Mouse (Mus musculus) liver, adult 2 months (tissue): ENCODE results near the gene Filip1l. TPM values are rescaled to one million over a fixed set of nuclear protein-coding genes. Genes with fewer than 3 reads are reported as not detected.
A peak's percentile ranks its signal among the peaks of the same experiment; 100 is the strongest.

ENCODE experiments used
- DNase-seq: peaks from one replicate; pipeline ENCODE4 v3.0.0-alpha.2; 2011; ENCODE audit warnings: low read depth, low spot score; ENCODE audit errors: extremely low read depth
- H3K27ac ChIP-seq: fragments of 200-500 bp; replicated peaks from 2 replicates; pipeline ENCODE4 v1.5.1; 2012; ENCODE audit warnings: low read depth, mild to moderate bottlenecking, control low read depth, inconsistent platforms, low read length; ENCODE audit not compliant: insufficient read depth
- H3K27me3 ChIP-seq: fragments of 200-500 bp; 2 replicates; pipeline ENCODE4 v1.6.1; 2012; ENCODE audit warnings: mild to moderate bottlenecking, moderate library complexity, low read length, inconsistent platforms; ENCODE audit not compliant: control insufficient read depth, insufficient read depth
- H3K36me3 ChIP-seq: fragments of 200-500 bp; 2 replicates; pipeline ENCODE4 v1.6.1; 2012; ENCODE audit warnings: low read length, inconsistent platforms; ENCODE audit not compliant: control insufficient read depth, insufficient read depth
- H3K4me1 ChIP-seq: fragments of 200-500 bp; 2 replicates; pipeline ENCODE4 v1.6.1; 2011; ENCODE audit warnings: low read length; ENCODE audit not compliant: control insufficient read depth, insufficient read depth
- H3K4me3 ChIP-seq: fragments of 200-500 bp; 2 replicates; pipeline ENCODE4 v1.5.1; 2011; ENCODE audit warnings: low read depth, mild to moderate bottlenecking, control low read depth, low read length, moderate library complexity; ENCODE audit not compliant: insufficient read depth
- H3K79me2 ChIP-seq: fragments of 200-500 bp; 2 replicates; pipeline ENCODE4 v1.6.1; 2012; ENCODE audit warnings: inconsistent platforms, mild to moderate bottlenecking, low read length, moderate library complexity; ENCODE audit not compliant: control insufficient read depth, insufficient read depth
- H3K9ac ChIP-seq: fragments of 200-500 bp; 2 replicates; pipeline ENCODE4 v1.6.1; 2012; ENCODE audit warnings: low read depth, mild to moderate bottlenecking, control low read depth, inconsistent platforms, low read length
- CTCF ChIP-seq: fragments of 200-500 bp; IDR thresholded peaks from 2 replicates; pipeline ENCODE4 v1.5.1; 2011; ENCODE audit warnings: low read depth, low read length, control low read depth
- POLR2A ChIP-seq: fragments of 200-500 bp; IDR thresholded peaks from 2 replicates; pipeline ENCODE4 v1.6.1; 2011; ENCODE audit warnings: low read length, control low read depth; ENCODE audit not compliant: insufficient read depth; ENCODE audit errors: extremely low read depth
- WGBS: fragments of 180-500 bp; shearing (Covaris S2); methylation state at CpG from one replicate; pipeline ENCODE4 v1.1.7; 2018; 5-methylcytosine and 5-hydroxymethylcytosine counted together
- polyA plus RNA-seq: library from polyadenylated mRNA; depleted of rRNA; stranded (reverse); fragments of >200 nt; gene quantifications from 2 replicates; pipeline ENCODE4 v1.2.3, GENCODE M21; 2012; rRNA removed
- total RNA-seq: library from RNA; depleted of rRNA; stranded (reverse); fragments of >200 nt; gene quantifications from 2 replicates; pipeline ENCODE4 v1.2.3, GENCODE M21; 2014; rRNA removed

Filip1l gene
- total RNA-seq (2.5 and 2.9 TPM in 2 replicates), polyA plus RNA-seq (0.41 and 0.82 TPM in 2 replicates)

DNA sequence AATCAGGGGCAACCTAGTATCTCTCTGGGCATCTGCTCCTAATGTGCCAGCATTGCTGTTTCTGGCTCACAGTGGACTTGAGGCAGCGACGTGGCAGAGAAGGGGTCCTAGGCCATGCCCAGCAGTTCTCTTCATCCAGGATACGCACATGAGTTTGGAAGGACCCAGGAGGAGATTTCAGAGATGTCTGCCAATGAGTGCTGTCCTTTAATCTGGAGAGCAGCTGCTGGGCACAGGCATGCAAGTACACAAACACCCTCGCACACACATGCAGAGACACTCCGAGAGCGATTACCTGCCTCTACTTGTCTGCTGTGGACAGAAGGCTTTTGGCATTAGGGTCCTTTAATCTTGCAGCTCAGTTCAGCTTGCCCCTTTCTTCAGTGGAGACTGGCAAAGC is at the start of gene Filip1l:
TSS of gene Filip1l (plus strand) at position 343 of the 400 bp plus-strand sequence.
- H3K27me3 ChIP-seq = no peaks in the 10 kb centered on the region
- no peak within 1 kb of the TSS for H3K4me3 ChIP-seq
- WGBS = 92% methylated on average over 6 of the region's 6 CpGs
- H3K4me1 ChIP-seq = no peaks in the 10 kb centered on the region
- TF ChIP-seq CTCF (no peak), POLR2A (no peak)
- no peak within 1 kb of the TSS for H3K27ac ChIP-seq
- H3K36me3 ChIP-seq = no peaks in the 10 kb centered on the region
- no peaks in the 10 kb centered on the region for H3K79me2 ChIP-seq
- H3K9ac ChIP-seq = no peak within 1 kb of the TSS
- no peak for DNase-seq

DNA sequence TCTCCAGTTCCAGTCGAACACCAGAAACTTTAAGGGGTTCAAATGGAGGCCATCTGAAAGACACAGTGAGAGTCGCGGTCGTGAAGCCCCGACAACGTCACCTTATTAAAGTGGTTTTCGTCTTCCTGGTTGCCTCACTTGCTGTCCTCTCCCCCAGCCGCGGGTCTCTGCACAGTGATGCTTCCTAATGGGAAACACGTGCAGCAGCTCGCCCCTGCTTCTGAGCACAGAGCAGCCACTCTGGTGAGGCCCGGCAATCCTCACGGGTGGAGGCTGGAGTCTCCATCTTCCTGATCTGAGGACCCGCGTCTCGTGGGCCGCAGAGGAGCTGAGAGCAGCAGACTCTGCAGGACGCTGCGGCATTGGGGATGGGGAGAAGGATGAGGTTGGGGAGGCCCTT is 49.2 kb upstream of the Filip1l start:
- H3K36me3 ChIP-seq = no peaks in the 10 kb centered on the region
- no peaks in the 10 kb centered on the region for H3K4me1 ChIP-seq
- H3K4me3 ChIP-seq = no peak overlapping the region
- WGBS = 85% methylated on average over 19 of the region's 19 CpGs
- H3K9ac ChIP-seq = no peak overlapping the region
- H3K79me2 ChIP-seq = no peaks in the 10 kb centered on the region
- TF ChIP-seq CTCF (no peak), POLR2A (no peak)
- no peak for DNase-seq
- H3K27me3 ChIP-seq = no peaks in the 10 kb centered on the region
- no peak overlapping the region for H3K27ac ChIP-seq

DNA sequence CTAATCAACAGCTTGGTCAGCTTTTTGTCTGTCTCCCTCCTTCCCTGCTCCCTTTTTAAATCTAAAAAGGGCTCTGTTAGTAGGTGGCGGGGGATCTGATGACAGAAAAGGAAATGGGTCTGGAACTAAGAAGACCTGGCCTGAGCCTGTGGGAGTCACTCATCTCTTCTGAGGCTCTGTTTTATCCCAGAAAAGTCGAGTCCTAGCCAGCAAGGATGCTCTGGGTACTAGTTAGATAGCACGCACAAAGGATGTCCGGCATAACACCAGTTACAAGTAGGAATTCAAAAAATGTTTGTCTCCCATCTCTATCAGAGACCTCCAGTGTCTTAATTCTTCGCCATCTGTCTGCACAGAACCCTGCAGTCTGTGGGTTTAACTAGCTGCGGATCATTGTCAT is 47.4 kb upstream of the Filip1l start:
- H3K36me3 ChIP-seq = no peaks in the 10 kb centered on the region
- 90% methylated on average over 6 of the region's 6 CpGs for WGBS
- DNase-seq = no peak
- H3K27ac ChIP-seq = no peak overlapping the region
- H3K27me3 ChIP-seq = no peaks in the 10 kb centered on the region
- H3K9ac ChIP-seq = no peak overlapping the region
- H3K4me1 ChIP-seq = no peaks in the 10 kb centered on the region
- no peak overlapping the region for H3K4me3 ChIP-seq
- TF ChIP-seq POLR2A = no peak
- TF ChIP-seq CTCF = no peak
- no peaks in the 10 kb centered on the region for H3K79me2 ChIP-seq

DNA sequence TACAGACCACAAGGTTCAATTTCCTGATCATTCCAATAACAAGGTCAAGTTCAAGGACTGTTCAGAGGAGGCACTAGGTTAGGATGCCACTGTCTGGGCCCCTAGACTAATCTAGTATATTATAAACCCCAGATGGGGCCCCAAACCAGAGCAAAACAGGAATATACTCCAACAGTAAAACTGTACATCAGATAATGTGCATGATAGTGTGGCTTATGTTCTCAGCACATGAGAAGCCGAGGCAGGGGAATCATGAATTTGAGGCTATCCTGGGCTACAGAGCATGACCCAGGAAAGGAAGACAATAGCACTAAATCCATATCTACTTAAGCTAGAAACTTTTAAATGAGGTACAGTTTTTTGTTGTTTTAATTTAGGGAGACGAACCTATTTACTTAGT is 40.8 kb upstream of the Filip1l start:
- Histone ChIP-seq H3K79me2 (no peaks in the 10 kb centered on the region), H3K27ac (no peak overlapping the region), H3K9ac (no peak overlapping the region), H3K4me1 (no peaks in the 10 kb centered on the region), H3K27me3 (no peaks in the 10 kb centered on the region), H3K4me3 (no peak overlapping the region), H3K36me3 (no peaks in the 10 kb centered on the region)
- TF ChIP-seq POLR2A = no peak
- TF ChIP-seq CTCF = no peak
- WGBS = 81% methylated on average over 2 of the region's 2 CpGs
- DNase-seq = no peak

DNA sequence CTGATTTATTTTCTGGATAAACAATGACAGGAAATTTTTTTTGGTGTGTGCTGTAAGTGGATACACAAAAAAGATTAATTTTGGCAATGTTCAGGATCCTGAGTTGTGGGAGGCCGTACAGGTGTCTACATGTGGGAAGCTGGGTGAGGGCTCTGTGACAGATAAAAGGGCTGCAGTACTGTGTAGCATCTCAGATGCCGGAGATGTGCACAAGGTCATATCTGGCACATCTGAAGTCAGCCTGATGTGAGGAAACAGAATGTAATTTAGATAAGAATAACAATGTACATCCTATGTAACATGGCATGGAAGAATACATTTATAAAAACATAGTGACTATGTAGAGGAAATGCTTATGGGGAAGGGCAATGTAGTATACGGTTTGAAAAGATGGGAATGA is 39.4 kb upstream of the Filip1l start:
- H3K27ac ChIP-seq = no peak overlapping the region
- H3K4me3 ChIP-seq = no peak overlapping the region
- no peak for TF ChIP-seq POLR2A
- no peak for TF ChIP-seq CTCF
- no peaks in the 10 kb centered on the region for H3K27me3 ChIP-seq
- 88% methylated on average over 3 of the region's 3 CpGs for WGBS
- no peaks in the 10 kb centered on the region for H3K4me1 ChIP-seq
- no peaks in the 10 kb centered on the region for H3K79me2 ChIP-seq
- H3K9ac ChIP-seq = no peak overlapping the region
- H3K36me3 ChIP-seq = no peaks in the 10 kb centered on the region
- no peak for DNase-seq

DNA sequence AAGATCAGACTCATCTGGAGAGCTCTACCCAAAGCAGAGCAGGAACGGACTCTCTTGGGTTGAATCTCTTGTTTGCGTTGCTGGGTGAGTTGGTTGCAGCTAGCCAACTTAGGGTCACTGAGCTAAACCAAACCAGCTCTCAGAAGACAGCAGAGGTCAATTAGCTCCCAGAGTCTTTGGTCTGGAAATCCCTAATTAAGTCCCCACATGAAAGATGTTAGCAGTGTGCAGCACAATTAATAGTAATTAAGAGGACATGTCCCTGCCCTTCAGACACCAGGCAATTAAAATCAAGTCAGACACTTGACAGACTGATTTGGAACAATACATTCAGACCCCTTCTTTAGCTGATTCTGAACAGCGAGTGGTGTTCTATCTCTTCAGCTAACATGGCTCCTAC is 38.7 kb upstream of the Filip1l start:
- 89% methylated on average over 3 of the region's 3 CpGs for WGBS
- DNase-seq = no peak
- no peak overlapping the region for H3K4me3 ChIP-seq
- no peak overlapping the region for H3K9ac ChIP-seq
- H3K27ac ChIP-seq = no peak overlapping the region
- TF ChIP-seq POLR2A (no peak), CTCF (no peak)
- no peaks in the 10 kb centered on the region for H3K4me1 ChIP-seq
- no peaks in the 10 kb centered on the region for H3K27me3 ChIP-seq
- no peaks in the 10 kb centered on the region for H3K36me3 ChIP-seq
- no peaks in the 10 kb centered on the region for H3K79me2 ChIP-seq

DNA sequence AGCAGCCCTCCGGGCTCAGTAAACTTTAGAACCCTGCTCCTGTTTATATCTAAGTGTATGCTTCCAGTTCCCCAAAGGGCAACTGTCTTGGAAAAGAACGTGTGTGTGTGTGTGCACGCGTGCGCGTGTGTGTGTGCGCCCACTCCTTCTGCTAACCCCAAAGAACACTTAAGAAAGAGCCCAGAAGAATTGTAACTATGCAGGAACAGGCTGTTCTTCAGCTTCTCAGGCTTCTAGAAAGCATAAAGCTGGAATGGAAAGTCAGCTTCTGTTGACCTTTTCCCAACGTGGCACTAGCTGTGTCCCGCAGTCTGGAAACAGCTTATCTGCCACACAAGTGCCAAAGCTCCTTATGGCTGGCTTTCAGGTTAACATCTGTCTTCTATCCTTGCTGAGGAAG is 37.9 kb upstream of the Filip1l start:
- Histone ChIP-seq H3K27ac (no peak overlapping the region), H3K4me1 (no peaks in the 10 kb centered on the region), H3K36me3 (no peaks in the 10 kb centered on the region), H3K9ac (no peak overlapping the region), H3K79me2 (no peaks in the 10 kb centered on the region), H3K27me3 (no peaks in the 10 kb centered on the region), H3K4me3 (no peak overlapping the region)
- TF ChIP-seq CTCF (no peak), POLR2A (no peak)
- DNase-seq = peak; percentile 5
- WGBS = 87% methylated on average over 9 of the region's 9 CpGs
